Mouse (Mus musculus): ENCODE results near the gene Rasef. TPM values are rescaled to one million over a fixed set of nuclear protein-coding genes. Genes with fewer than 3 reads are reported as not detected.
"Not testable (repeated sequence)": the region's sequence is repeated elsewhere in the genome, so short reads cannot be mapped to it uniquely, and the experiment has no call there.

Rasef gene
- total RNA-seq (2017): not detected in 2 replicates

DNA sequence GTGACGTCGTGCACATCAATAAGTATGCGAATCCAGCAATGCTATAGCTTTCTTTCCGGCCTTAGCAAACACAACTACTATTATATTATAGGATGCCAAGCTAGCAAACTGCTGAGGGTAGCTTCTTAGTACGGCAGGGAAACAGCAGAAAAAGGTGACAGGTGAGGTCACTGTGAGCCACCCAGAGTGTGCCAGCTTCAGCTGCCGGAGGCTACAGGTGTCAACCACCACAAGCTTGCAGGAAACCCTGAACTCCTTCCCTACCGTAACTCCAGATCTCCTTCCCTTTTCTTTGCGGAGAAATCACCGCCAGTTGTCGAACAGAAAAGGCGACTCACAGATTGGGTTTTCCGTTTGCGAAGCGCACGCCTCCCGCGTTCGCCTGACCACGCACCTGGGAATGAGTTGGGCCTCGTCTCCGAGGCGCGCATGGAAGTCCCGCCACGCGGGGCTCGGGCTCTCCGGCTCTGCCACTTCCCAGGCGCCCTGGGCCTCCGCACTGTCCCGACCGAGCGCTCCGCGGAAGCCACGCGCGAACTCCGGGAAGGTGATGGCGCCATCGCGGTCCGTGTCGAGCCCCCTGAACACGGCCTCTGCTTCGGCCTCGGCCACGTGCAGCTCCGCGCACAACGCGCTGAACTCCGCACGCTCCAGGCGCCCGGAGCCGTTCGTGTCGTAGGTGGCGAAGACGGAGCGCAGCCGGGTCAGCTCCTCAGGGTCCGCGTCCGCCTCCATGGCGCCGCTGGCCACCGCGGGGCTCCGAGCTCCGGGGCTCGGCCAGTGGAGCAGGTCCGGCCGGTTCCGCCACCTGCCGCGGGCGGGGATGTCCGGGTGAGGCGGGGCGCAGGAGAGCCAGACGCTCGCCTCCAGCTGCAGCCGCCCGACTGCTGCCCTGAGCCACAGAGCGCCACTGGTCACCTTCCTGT, at the start of gene Rasef:
TSS of gene Rasef (minus strand) at position 735 of the 926 bp plus-strand sequence.
- ATAC-seq (replicated peaks; ENCODE audit: low read depth, poor library complexity, severe bottlenecking): no peak

DNA sequence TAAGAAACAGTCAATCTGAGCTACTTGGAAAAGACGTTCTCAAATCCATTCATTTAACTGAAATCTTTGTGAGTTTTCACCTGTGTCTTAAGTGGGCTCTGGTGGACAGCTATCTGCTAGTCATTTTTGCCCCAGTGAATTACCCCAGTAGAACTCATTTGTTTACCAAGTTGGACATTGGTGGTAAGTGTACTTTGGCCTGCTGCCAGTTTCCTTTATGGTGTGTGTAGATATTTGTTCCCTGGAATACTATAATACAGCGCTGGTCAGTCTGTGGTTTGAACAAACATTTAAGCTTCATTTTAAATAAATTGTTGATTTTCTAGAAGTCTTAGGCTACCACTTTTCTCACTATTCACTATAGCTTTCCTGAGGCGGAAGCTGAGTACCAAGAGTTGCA, 35.8 kb upstream of the Rasef start:
- ATAC-seq (replicated peaks; ENCODE audit: low read depth, poor library complexity, severe bottlenecking): no peak

DNA sequence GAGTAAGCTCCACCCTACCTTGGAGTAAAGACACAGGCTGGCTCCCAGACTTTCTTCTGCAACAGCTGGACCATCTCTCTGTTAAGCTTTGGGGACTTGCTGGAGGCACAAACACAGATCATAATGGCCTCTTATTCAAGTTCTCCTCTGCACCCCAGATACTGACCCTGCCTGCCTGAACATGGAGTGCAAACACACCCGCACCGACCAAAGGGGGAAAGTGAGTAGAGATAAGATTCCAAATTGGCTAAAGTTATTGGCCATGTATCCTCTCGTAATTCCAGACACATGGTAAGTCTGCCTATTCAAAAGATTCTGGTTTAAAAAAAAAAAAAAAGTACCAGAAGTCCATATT, 369 bp upstream of the Rasef start:
- no peak for ATAC-seq (replicated peaks; ENCODE audit: low read depth, poor library complexity, severe bottlenecking)

DNA sequence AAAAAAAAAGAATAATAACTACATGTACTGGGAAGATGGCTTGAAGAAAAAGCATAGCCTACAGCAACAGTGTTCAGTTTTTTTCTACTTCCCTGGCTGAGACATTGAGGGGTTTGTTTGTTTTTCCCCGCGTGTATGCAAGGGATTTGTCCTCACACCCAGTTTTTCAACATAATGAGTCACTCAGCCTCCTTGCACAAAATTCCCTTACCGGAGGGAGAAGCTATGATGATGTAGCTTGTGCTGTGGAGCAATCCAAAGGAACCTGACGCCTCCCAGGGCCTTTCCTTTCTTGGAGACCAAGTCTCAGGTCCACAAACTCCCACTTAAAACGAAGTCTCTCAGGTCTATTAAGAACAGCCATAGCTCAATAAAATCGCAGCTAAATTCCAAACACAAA, 1.3 kb downstream of the Rasef start:
- ATAC-seq (replicated peaks; ENCODE audit: low read depth, poor library complexity, severe bottlenecking): no peak

DNA sequence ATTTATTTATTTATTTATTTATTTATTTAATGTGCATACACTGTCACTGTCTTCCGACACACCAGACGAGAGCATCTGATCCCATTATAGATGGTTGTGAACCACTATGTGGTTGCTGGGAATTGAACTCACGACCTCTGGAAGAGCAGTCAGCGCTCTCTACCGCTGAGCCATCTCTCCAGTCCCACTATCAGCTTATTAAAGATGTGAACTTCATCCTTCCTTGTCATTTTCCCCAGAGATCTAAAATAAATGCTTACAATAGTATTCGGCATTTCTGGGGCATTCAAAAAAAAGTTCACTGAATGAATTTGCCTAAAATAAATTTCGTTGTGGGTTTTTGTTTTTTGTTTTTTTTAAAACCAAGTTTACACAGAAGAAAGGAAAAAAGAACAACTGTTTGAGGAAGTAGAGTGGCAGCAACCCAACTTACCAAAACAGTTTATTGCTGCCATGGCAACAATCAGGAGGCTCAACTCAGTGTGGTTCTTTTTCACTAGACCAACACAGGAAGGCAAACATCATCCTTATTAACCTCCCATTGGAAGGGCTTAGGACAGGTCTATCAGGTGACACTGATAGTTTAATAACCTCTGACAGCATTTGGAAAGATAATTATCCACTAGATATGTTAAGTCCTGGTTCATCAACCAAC, 2.6 kb downstream of the Rasef start:
- no peak for ATAC-seq (replicated peaks; ENCODE audit: low read depth, poor library complexity, severe bottlenecking)

DNA sequence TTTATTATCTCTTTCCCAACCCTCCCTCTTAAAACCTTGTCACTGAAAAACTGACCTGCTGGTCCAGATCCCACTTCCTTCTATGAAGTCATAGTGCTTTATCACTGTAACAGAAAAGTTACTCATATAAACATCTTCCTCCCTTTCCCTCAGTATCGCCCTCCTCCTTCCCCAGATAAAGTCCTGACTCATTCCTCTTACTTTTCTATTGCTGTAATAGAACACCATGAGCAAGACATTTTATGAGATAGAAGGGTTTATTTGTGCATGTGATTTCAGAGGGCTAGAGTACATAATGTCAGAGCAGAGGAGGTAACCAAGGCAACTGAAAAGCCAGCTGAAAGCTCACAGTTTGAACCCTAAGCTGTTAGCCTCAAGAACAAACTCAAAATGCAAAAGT, 6.6 kb downstream of the Rasef start:
- no peak for ATAC-seq (replicated peaks; ENCODE audit: low read depth, poor library complexity, severe bottlenecking)

DNA sequence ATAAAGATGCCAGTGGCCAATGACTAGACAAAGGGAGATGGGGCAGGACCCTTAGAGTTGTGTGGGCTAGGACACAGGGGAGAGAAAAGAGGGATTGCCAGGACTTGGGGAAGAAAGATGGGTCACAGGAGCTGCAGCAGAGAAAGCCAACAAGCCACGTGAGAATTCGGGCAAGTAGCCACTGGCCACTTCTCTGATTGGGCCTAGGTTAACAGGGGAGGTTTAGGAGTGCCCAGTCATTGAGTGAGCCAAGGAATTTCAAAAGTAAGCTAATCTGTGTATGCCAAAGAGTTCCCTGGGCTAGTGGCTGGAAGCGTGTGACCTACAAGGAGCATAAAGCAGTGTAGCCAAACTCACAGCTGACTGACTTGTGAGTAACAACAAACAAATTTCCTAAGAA, 9.7 kb downstream of the Rasef start:
- no peak for ATAC-seq (replicated peaks; ENCODE audit: low read depth, poor library complexity, severe bottlenecking)

DNA sequence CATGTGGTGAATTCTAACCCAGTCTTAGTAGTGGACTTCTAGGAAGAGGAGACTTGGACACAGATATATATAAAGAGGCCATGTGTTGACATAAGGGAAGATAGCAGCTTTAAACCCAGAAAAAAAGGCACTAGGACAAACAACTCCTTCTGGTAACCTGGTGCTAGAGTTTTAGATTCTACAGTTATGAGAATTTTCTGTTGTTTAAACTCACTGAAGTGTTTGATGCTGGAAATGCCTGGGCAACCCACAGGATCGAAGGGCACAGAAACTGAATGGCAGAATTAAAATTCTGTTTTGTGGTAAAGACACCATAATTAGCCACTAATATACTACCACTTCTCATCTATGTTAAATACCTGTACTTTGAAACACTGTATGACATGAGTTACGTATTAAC, 15.5 kb downstream of the Rasef start:
- no peak for ATAC-seq (replicated peaks; ENCODE audit: low read depth, poor library complexity, severe bottlenecking)

DNA sequence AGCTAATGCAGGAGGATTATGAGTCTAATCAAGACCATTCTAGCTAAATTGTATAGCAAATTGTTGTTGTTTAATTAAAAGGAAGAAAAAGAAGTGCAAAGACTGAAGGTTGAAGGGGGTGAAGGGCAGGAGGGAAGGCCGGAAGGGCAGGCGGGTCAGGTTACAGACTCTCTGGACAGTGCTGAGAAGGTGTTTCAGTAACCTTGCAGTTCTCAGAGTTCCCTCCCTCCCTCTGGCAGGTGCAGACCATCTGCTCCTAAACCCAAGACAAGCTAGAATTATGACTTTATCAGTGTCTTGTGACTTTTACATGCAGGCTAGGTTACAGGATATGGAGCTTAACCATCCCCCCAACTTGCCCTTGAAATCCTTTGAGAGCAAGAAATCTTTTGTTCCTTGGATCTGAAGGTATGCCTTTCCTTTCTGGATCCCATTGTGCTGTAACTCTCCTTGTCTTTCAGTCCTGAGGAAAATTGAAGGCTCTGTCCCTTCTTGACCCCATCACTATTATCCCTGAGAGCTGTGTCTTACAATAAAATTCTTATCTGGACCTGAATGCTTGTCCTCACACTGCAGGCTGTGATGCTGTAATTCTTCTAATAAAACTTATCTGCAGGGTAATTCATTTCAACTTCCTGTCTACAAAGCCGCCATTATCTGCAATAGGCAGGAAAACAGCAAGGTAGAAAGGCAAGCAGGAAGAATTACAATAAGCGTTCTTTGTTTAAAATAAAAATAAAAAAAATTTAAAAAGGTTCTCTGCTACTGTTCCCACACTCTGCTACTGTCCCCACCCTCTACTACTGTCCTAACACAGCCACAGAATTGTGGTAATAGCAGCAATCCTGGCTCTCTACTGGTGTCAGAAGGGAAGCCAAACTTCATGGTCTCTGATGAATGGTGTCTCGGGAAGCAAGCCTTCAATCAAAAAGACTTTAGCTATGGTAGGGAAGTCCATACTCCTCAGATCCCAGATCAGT, 16.7 kb downstream of the Rasef start:
- no peak for ATAC-seq (replicated peaks; ENCODE audit: low read depth, poor library complexity, severe bottlenecking)

DNA sequence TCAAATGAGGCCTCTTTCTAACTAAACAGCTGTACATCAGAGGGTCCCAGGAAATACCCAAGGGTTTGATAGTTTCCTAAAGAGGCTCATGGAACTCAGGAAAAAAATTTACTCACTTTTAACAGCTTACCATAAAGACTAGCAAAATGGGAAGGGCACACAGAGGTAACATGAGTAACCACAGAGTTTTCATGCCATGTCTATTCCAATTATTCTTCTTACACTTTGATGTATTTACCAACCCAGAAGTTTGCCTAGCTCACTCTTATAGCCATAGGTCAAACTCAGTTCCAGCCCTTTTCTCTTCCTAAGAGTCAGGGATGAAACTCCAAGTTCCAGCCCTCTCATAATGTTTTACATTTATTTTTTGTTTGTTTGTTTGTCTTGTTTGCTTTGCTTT, 18.8 kb downstream of the Rasef start:
- no peak for ATAC-seq (replicated peaks; ENCODE audit: low read depth, poor library complexity, severe bottlenecking)

DNA sequence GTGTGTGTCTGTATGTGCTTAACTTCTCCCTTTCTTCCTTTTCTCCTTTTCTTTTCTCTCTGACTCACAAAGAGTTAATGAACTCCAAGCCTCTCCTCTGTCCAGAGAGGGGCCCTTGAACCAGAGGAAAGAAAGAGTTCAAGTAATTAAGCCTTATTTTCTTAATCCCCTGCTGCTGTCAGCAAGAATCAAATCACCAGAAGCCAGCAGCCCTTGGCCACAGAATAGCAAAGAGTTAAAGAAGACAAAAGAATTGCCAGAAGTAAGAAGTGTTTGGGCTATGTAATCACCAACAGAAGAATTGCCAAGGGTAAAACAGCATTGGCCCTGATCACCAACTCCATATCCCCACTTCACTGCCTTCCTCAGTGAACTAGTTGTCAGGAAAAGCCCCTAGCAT, 20.2 kb downstream of the Rasef start:
- ATAC-seq (replicated peaks; ENCODE audit: low read depth, poor library complexity, severe bottlenecking): no peak

DNA sequence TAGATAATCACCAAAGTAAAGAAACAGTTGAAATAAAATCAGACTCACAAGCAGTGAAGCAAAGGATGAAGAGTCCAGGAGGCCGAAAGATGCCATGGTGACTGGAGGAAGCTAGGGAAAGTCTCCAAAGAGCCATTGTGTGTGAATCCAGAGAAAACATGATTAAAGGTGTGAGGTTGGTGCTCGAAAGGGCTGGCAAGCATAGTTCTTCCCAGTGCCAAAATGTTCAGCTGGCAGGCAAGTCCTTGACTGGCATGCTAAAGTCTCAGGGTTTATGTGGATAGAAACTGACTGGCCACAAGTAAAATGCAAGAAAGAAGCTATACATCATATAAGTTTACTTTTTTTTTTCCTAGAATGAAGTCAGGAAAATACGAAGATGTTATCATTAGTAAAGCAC, 22.6 kb downstream of the Rasef start:
- ATAC-seq (replicated peaks; ENCODE audit: low read depth, poor library complexity, severe bottlenecking): no peak

DNA sequence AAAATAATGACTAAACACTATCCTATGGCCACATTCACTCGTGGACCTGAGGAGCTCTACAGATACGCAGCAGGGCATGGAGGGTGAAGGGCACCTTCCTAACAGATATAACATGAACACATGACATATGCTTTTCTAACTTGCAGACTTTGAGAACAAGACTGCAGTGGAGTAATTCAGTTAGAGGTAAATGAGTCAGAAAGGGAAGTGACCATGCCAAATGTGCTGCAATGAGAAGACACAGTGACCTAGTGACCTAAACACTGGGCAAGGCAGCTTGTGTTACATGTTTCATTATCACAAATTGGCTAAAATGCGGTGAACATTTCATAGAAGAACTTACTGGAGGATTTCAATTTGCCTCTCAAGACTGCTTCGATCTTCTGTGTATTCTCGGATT, 42.6 kb downstream of the Rasef start:
- no peak for ATAC-seq (replicated peaks; ENCODE audit: low read depth, poor library complexity, severe bottlenecking)

DNA sequence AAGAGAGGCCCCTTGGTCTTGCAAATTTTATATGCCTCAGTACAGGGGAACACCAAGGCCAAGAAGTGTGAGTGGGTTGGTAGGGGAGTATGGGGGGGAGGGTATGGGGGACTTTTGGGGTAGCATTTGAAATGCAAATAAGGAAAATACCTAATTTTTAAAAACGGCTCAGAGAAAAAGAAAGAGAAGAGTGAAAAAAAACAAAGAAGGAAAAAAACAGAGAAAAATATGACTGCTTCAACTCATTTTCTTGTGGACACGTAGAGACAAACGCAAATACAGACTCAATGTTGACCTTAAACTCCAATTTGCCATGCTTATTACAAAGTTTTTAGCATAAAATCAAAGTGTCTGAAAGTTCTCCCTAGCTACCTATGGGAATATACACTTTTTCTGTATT, 51.4 kb downstream of the Rasef start:
- ATAC-seq (replicated peaks; ENCODE audit: low read depth, poor library complexity, severe bottlenecking): no peak

DNA sequence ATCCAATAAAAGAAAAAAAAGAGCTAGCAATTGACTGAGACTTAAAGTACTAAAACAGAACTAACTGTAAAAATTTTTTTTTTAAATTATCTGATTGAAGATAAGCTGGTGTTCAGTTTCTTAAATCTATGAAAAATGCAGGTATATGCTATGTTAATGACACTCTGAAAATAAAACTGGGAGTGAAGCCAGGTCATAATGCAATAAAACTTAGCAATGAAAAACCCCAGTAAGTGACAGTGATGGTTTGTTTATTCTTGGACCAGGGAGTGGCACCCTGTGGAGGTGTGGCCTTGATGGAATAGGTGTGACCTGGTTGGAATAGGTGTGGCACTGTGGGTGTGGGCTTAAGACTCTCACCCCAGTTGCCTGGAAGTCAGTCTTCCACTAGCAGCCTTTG, 71.0 kb downstream of the Rasef start:
- no peak for ATAC-seq (replicated peaks; ENCODE audit: low read depth, poor library complexity, severe bottlenecking)

DNA sequence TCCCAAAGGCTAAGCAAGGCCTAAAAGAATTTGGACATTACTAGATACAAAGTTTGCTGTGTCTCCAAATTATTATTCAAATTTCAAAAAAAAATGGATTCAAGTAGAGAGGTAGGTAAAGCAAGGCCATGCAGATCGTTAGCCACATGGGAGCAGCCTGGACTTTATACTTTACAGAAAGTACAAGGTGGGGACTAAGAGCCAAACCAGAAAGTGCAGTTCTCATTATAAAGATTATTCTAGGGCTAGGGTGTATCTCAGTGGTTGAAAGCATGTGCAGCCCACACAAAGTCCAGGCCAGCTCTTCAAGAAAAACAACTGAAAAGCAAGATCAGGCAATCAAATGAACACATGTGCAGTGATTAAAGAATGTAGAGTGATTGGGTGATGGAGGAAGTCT, 72.0 kb downstream of the Rasef start:
- ATAC-seq (replicated peaks; ENCODE audit: low read depth, poor library complexity, severe bottlenecking): no peak

DNA sequence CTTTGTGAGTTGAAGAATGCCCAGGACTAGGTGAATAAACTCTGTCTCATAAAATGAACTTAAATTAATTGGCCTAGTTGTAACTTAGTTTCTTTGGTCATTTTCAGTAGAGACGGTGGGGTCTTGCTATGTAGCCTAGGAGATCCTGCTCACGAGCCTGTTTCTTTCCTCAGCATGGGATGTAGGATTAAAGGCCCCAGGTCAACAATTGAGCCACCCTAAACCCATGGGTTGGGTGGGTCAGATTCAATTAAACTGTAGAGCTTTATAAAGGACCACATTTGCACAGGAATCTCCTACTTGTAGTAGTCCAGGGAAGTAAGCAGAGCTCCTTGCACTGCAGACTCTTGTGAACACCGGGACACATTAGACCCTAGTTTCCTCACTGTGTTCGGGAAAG, 107.6 kb downstream of the Rasef start, which contains the start of gene Gm428:
TSS of gene Gm428 (plus strand) at position 301 of the 400 bp plus-strand sequence.
- ATAC-seq (replicated peaks; ENCODE audit: low read depth, poor library complexity, severe bottlenecking): not testable (repeated sequence)

DNA sequence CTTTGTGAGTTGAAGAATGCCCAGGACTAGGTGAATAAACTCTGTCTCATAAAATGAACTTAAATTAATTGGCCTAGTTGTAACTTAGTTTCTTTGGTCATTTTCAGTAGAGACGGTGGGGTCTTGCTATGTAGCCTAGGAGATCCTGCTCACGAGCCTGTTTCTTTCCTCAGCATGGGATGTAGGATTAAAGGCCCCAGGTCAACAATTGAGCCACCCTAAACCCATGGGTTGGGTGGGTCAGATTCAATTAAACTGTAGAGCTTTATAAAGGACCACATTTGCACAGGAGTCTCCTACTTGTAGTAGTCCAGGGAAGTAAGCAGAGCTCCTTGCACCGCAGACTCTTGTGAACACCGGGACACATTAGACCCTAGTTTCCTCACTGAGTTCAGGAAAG, 122.7 kb downstream of the Rasef start, which contains the start of gene Gm11239:
TSS of gene Gm11239 (plus strand) at position 301 of the 400 bp plus-strand sequence.
- ATAC-seq (replicated peaks; ENCODE audit: low read depth, poor library complexity, severe bottlenecking): not testable (repeated sequence)

Data from common myeloid progenitor, adult 5-6 weeks (primary cell).